Mouse (Mus musculus) bone marrow, adult 2 months (tissue): ENCODE data around the gene Smyd5. TPM values are rescaled to one million over a fixed set of nuclear protein-coding genes. Genes with fewer than 3 reads are reported as not detected.

Experiments
- H3K27ac ChIP-seq: fragments of 200-500 bp; 2 replicates; pipeline ENCODE4 v1.5.1; 2012; ENCODE audit warnings: low read depth, mild to moderate bottlenecking, control low read depth, inconsistent platforms, low read length; ENCODE audit not compliant: control insufficient read depth, poor library complexity, insufficient read depth
- H3K4me1 ChIP-seq: fragments of 200-500 bp; 2 replicates; pipeline ENCODE4 v1.6.1; 2011; ENCODE audit warnings: low read length; ENCODE audit not compliant: control insufficient read depth, insufficient read depth
- H3K4me3 ChIP-seq: fragments of 200-500 bp; replicated peaks from 2 replicates; pipeline ENCODE3; 2011; ENCODE audit warnings: mild to moderate bottlenecking, low read depth, low read length, control low read depth; ENCODE audit not compliant: control insufficient read depth
- CTCF ChIP-seq: fragments of 200-500 bp; IDR thresholded peaks from 2 replicates; pipeline ENCODE4 v1.5.1; 2011; ENCODE audit warnings: low read length, control low read depth; ENCODE audit not compliant: control insufficient read depth, insufficient read depth
- POLR2A ChIP-seq: fragments of 200-500 bp; IDR thresholded peaks from 2 replicates; pipeline ENCODE4 v1.6.1; 2011; ENCODE audit warnings: low read depth, mild to moderate bottlenecking, control low read depth, low read length, borderline replicate concordance; ENCODE audit not compliant: control insufficient read depth
- WGBS: fragments of 180-500 bp; shearing (Covaris S2); methylation state at CpG from one replicate; pipeline ENCODE4 v1.1.7; 2018; 5-methylcytosine and 5-hydroxymethylcytosine counted together
- polyA plus RNA-seq: library from polyadenylated mRNA; stranded (reverse); fragments of >200 nt; gene quantifications from 2 replicates; pipeline ENCODE4 v1.2.4, GENCODE M21; 2011; ENCODE audit warnings: low replicate concordance; ENCODE audit not compliant: missing spikeins, insufficient read depth, insufficient read length

The Smyd5 gene
- polyA plus RNA-seq, 1 experiment: 7.3 TPM

GRCm38 (mm10) chr6:85451664-85452410 is 20.0 kb downstream of the Smyd5 start, which contains the start of gene Pradc1:
TSS of gene Pradc1 (minus strand) at chr6:85451970.
- Histone ChIP-seq H3K4me1 (no peaks in the 10 kb centered on the region; the same call in 1 of the 2 replicates), H3K4me3 (peak within 1 kb of the TSS; percentile 90), H3K27ac (peak within 1 kb of the TSS; percentile 90)
- WGBS: under 1% methylated on average over 54 of the region's 54 CpGs
- TF ChIP-seq CTCF (peak; percentile 1; the same call in 1 of the 2 replicates), POLR2A (peak; percentile 59; the same call in 1 of the 2 replicates)

GRCm38 (mm10) chr6:85452411-85452665 is 20.5 kb downstream of the Smyd5 start:
- H3K4me3 ChIP-seq: peak overlapping the region; percentile 90
- TF ChIP-seq CTCF: no peak
- no peak for TF ChIP-seq POLR2A
- peak overlapping the region; percentile 60 for H3K27ac ChIP-seq
- WGBS: under 1% methylated on average over 15 of the region's 15 CpGs
- H3K4me1 ChIP-seq: no peaks in the 10 kb centered on the region; the same call in 1 of the 2 replicates

GRCm38 (mm10) chr6:85452816-85453215 is 21.0 kb downstream of the Smyd5 start:
- TF ChIP-seq CTCF (no peak), POLR2A (no peak)
- Histone ChIP-seq H3K27ac (no peak overlapping the region), H3K4me1 (no peaks in the 10 kb centered on the region; the same call in 1 of the 2 replicates), H3K4me3 (peak overlapping the region; percentile 90)
- WGBS: 2% methylated on average over 7 of the region's 7 CpGs

- no peak overlapping the region for H3K27ac ChIP-seq
- H3K4me1 ChIP-seq: no peaks in the 10 kb centered on the region
- no peak overlapping the region for H3K4me3 ChIP-seq
- 72% methylated on average over 2 of the region's 2 CpGs for WGBS
- TF ChIP-seq CTCF (no peak), POLR2A (no peak)
These were observed 27.8 kb downstream of the Smyd5 start for GRCm38 (mm10) chr6:85459621-85460020.

- Histone ChIP-seq H3K4me3 (no peak overlapping the region), H3K27ac (no peak overlapping the region), H3K4me1 (no peaks in the 10 kb centered on the region)
- no peak for TF ChIP-seq POLR2A
- no peak for TF ChIP-seq CTCF
These were observed 33.6 kb downstream of the Smyd5 start for GRCm38 (mm10) chr6:85465381-85465780.

- Histone ChIP-seq H3K27ac (no peak overlapping the region), H3K4me1 (no peaks in the 10 kb centered on the region), H3K4me3 (no peak overlapping the region)
- TF ChIP-seq CTCF (no peak), POLR2A (no peak)
- WGBS: 68% methylated on average over 5 of the region's 5 CpGs
These were observed 38.1 kb downstream of the Smyd5 start for GRCm38 (mm10) chr6:85469660-85470430.

- 70% methylated on average over 8 of the region's 8 CpGs for WGBS
- TF ChIP-seq POLR2A (no peak), CTCF (no peak)
- Histone ChIP-seq H3K4me1 (no peaks in the 10 kb centered on the region), H3K27ac (no peak overlapping the region), H3K4me3 (no peak overlapping the region)
These were observed 40.2 kb downstream of the Smyd5 start for GRCm38 (mm10) chr6:85471962-85472361.

- TF ChIP-seq POLR2A: no peak
- TF ChIP-seq CTCF: no peak
- whole genome bisulfite sequencing: 63% methylated on average over 5 of the region's 5 CpGs
- Histone ChIP-seq H3K4me1 (no peaks in the 10 kb centered on the region), H3K27ac (no peak overlapping the region), H3K4me3 (no peak overlapping the region)
These were observed 40.8 kb downstream of the Smyd5 start for GRCm38 (mm10) chr6:85472542-85472941.
